Mouse (Mus musculus) B cell, adult 62 days (primary cell): Measurements from ENCODE around the gene Atf1. TPM values are rescaled to one million over a fixed set of nuclear protein-coding genes. Genes with fewer than 3 reads are reported as not detected.

ENCODE experiments used
- total RNA-seq: library from RNA; stranded (reverse); gene quantifications from 4 replicates; pipeline ENCODE4 v1.2.4, GENCODE M21; 2023

Atf1 gene
- total RNA-seq: 67.6 to 92.9 TPM (median 77.5 TPM) in 4 replicates

GRCm38 (mm10) chr15:100227663-100228534, at the start of gene Atf1:
Atf1 (plus strand) TSS chr15:100227819.

GRCm38 (mm10) chr15:100280626-100281025, 53.0 kb downstream of the Atf1 start, which contains the start of gene Tmprss12:
Tmprss12 (plus strand) TSS chr15:100280837.

DNA sequence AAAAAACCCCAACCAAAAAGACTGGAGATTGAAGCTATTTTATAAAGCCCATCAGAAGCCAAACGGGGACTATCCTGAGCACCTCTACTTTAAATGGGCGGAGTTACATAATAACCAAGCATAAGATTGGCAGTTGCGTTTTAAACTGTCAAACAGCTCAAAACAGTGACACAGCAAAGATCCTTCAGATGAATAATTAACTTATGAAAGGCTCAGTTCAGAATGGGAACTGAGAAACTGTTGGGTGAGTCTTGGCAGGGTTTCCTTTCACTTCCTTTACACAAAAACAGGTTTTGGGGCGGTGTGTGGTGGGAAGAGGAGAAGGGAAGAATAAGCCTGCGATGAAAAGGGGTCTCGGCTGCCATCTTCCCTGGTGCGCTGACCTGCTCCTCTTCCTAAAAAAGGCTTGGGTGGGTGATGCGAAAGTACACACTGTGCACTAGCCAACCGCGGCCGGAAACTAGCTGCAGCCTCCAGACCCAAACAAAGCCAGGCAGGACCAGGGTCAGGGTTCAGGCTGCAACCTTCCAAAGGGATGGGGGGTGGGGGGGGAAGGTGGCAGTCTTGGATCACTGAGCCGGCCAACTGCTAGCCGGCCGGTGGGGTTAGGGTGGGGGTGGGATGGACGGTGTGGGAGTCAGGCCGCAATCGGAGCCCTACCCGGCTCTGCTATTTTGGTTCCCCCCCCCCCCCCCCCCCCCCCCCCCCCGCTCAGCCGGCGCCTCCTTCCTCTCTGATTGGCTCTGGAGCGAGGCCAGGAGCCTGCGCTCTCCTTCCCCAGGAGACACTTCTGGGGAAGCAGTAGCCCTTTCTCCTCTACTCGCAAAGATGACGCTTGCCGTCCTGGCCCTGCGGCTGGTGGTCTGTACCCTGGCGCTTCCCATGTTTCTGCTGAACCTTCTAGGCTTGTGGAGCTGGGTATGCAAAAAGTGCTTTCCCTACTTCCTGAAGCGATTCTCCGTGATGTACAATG, 76.7 kb downstream of the Atf1 start, which contains the start of gene Mettl7a1:
Gene Mettl7a1, plus strand, starts transcription at position 122 of the 973 bp plus-strand sequence.

Other genes with a start within 250 kb of the Atf1 start
- 90.6 to 99.1 TPM (median 94.6 TPM) in 4 replicates for gene Dip2b, start 189.2 kb upstream of the Atf1 start, total RNA-seq
- gene Tmprss12, start 53.0 kb downstream of the Atf1 start, total RNA-seq: not detected in 4 replicates
- 11.1 to 13.1 TPM (median 12.5 TPM) in 4 replicates for gene Mettl7a1, start 76.3 kb downstream of the Atf1 start, total RNA-seq
- gene Mettl7a3, start 107.1 kb downstream of the Atf1 start, total RNA-seq: 0.55 TPM in 1 of 4 replicates, not detected in the others
- not detected in 4 replicates for gene Methig1, start 125.3 kb downstream of the Atf1 start, total RNA-seq
- 0.34 to 0.54 TPM (median 0.46 TPM) in 3 of 4 replicates, not detected in the other for gene Mettl7a2, start 125.4 kb downstream of the Atf1 start, total RNA-seq
- gene Higd1c, start 136.7 kb downstream of the Atf1 start, total RNA-seq: not detected in 4 replicates
- not detected in 4 replicates for gene Gm5475, start 194.3 kb downstream of the Atf1 start, total RNA-seq
- gene Slc11a2, start 197.3 kb downstream of the Atf1 start, total RNA-seq: 13.7 to 21.6 TPM (median 17.9 TPM) in 4 replicates
- gene Letmd1, start 241.2 kb downstream of the Atf1 start, total RNA-seq: 37.7 to 44.5 TPM (median 40.0 TPM) in 4 replicates